Mouse (Mus musculus) liver, postnatal 0 days (tissue): ENCODE results near the gene Dbx2.

Experiments used
- CTCF ChIP-seq: sonication (generic); IDR thresholded peaks from 2 replicates; pipeline ENCODE4 v1.5.1; 2016; ENCODE audit warnings: antibody characterized with exemption, low read depth
- EP300 ChIP-seq: IDR thresholded peaks from 2 replicates; pipeline ENCODE4 v1.6.1; 2016; ENCODE audit warnings: antibody characterized with exemption, low read depth, mild to moderate bottlenecking

- TF ChIP-seq CTCF: no peak
- peak; percentile 76 for TF ChIP-seq EP300
Observed at GRCm38 (mm10) chr15:95660368-95660767, 4.6 kb upstream of the Dbx2 start.
